Mouse (Mus musculus) forebrain, embryonic 10.5 days (tissue): Measurements from ENCODE around the gene Hoxb1. TPM values are rescaled to one million over a fixed set of nuclear protein-coding genes. Genes with fewer than 3 reads are reported as not detected.

Experiments used
- DNase-seq: peaks from one replicate; pipeline ENCODE4 v3.0.0-alpha.2; 2017; ENCODE audit warnings: low spot score; ENCODE audit errors: extremely low spot score
- H3K27ac ChIP-seq: fragments of 300-500 bp; sonication (generic); 2 replicates; pipeline ENCODE4 v1.5.1; 2016; ENCODE audit warnings: mild to moderate bottlenecking
- H3K27me3 ChIP-seq: fragments of 300-500 bp; sonication (generic); 2 replicates; pipeline ENCODE4 v1.6.1; 2016; ENCODE audit warnings: mild to moderate bottlenecking; ENCODE audit not compliant: poor library complexity, severe bottlenecking
- H3K36me3 ChIP-seq: fragments of 300-500 bp; sonication (generic); replicated peaks from 2 replicates; pipeline ENCODE4 v1.6.1; 2016; ENCODE audit warnings: mild to moderate bottlenecking, moderate library complexity
- H3K4me1 ChIP-seq: fragments of 300-500 bp; sonication (generic); 2 replicates; pipeline ENCODE4 v1.6.1; 2016
- H3K4me3 ChIP-seq: fragments of 300-500 bp; sonication (generic); 2 replicates; pipeline ENCODE4 v1.5.1; 2016; ENCODE audit warnings: mild to moderate bottlenecking, moderate library complexity
- H3K9me3 ChIP-seq: fragments of 300-500 bp; sonication (generic); 2 replicates; pipeline ENCODE4 v1.6.1; 2016; ENCODE audit warnings: mild to moderate bottlenecking, moderate library complexity
- WGBS: fragments of 180-500 bp; shearing (Covaris S2); methylation state at CpG from one replicate; pipeline ENCODE4 v1.1.7; 2016; 5-methylcytosine and 5-hydroxymethylcytosine counted together
- polyA plus RNA-seq: library from polyadenylated mRNA; unstranded; fragments of >200 nt; fragmentation: Nextera tagmentation; extraction: Ambion mirVana; gene quantifications from 2 replicates; pipeline ENCODE4 v1.2.1, GENCODE M21; 2016

Hoxb1 gene
- polyA plus RNA-seq, 1 experiment from 2014 or later = not detected

GRCm38 (mm10) chr11:96338957-96339855 is 26.3 kb upstream of the Hoxb1 start:
- DNase-seq = no peak
- peaks cover 7% of the 10 kb centered on the region for H3K4me1 ChIP-seq
- no peaks in the 10 kb centered on the region for H3K36me3 ChIP-seq
- peaks cover 100% of the 10 kb centered on the region for H3K27me3 ChIP-seq
- H3K4me3 ChIP-seq = no peak overlapping the region
- H3K9me3 ChIP-seq = no peaks in the 10 kb centered on the region
- H3K27ac ChIP-seq = no peak overlapping the region
- 11% methylated on average over 7 of the region's 7 CpGs for WGBS

GRCm38 (mm10) chr11:96340698-96341365 is 24.7 kb upstream of the Hoxb1 start:
- DNase-seq = no peak
- WGBS = under 1% methylated on average over 36 of the region's 36 CpGs
- peaks cover 16% of the 10 kb centered on the region for H3K4me1 ChIP-seq
- no peak overlapping the region for H3K4me3 ChIP-seq
- peaks cover 100% of the 10 kb centered on the region for H3K27me3 ChIP-seq
- H3K36me3 ChIP-seq = no peaks in the 10 kb centered on the region
- H3K9me3 ChIP-seq = no peaks in the 10 kb centered on the region
- no peak overlapping the region for H3K27ac ChIP-seq

GRCm38 (mm10) chr11:96341701-96342575 is 23.6 kb upstream of the Hoxb1 start:
- Histone ChIP-seq H3K9me3 (no peaks in the 10 kb centered on the region), H3K36me3 (no peaks in the 10 kb centered on the region), H3K27me3 (peaks cover 100% of the 10 kb centered on the region), H3K4me3 (no peak overlapping the region), H3K4me1 (peaks cover 19% of the 10 kb centered on the region), H3K27ac (no peak overlapping the region)
- under 1% methylated on average over 40 of the region's 40 CpGs for WGBS
- no peak for DNase-seq

GRCm38 (mm10) chr11:96342576-96342930 is 23.0 kb upstream of the Hoxb1 start:
- 2% methylated on average over 4 of the region's 4 CpGs for WGBS
- DNase-seq = no peak
- Histone ChIP-seq H3K4me3 (no peak overlapping the region), H3K27ac (no peak overlapping the region), H3K27me3 (peaks cover 100% of the 10 kb centered on the region), H3K9me3 (no peaks in the 10 kb centered on the region), H3K36me3 (no peaks in the 10 kb centered on the region), H3K4me1 (peaks cover 19% of the 10 kb centered on the region)

- WGBS = 3% methylated on average over 2 of the region's 2 CpGs
These were observed 22.3 kb upstream of the Hoxb1 start for GRCm38 (mm10) chr11:96343206-96343745.

GRCm38 (mm10) chr11:96344061-96344877 is 21.3 kb upstream of the Hoxb1 start:
- Histone ChIP-seq H3K27me3 (peaks cover 100% of the 10 kb centered on the region), H3K9me3 (no peaks in the 10 kb centered on the region), H3K36me3 (no peaks in the 10 kb centered on the region), H3K4me3 (no peak overlapping the region), H3K4me1 (peaks cover 19% of the 10 kb centered on the region), H3K27ac (no peak overlapping the region)
- 1% methylated on average over 38 of the region's 40 CpGs for WGBS
- DNase-seq = no peak

More at GRCm38 (mm10) chr11:96343206-96343745, 22.3 kb upstream of the Hoxb1 start:
- H3K4me3 ChIP-seq = no peak overlapping the region
- DNase-seq = no peak
- H3K4me1 ChIP-seq = peaks cover 19% of the 10 kb centered on the region
- no peaks in the 10 kb centered on the region for H3K9me3 ChIP-seq
- no peak overlapping the region for H3K27ac ChIP-seq
- H3K36me3 ChIP-seq = no peaks in the 10 kb centered on the region
- H3K27me3 ChIP-seq = peaks cover 100% of the 10 kb centered on the region

GRCm38 (mm10) chr11:96344878-96345159 is 20.7 kb upstream of the Hoxb1 start:
- Histone ChIP-seq H3K4me3 (no peak overlapping the region), H3K27ac (no peak overlapping the region), H3K9me3 (no peaks in the 10 kb centered on the region), H3K36me3 (no peaks in the 10 kb centered on the region), H3K27me3 (peaks cover 100% of the 10 kb centered on the region), H3K4me1 (peaks cover 19% of the 10 kb centered on the region)
- DNase-seq = no peak
- WGBS = 2% methylated on average over 6 of the region's 6 CpGs

GRCm38 (mm10) chr11:96345220-96345892 is 20.2 kb upstream of the Hoxb1 start:
- peak overlapping the region; percentile 22; the same call in 1 of the 2 replicates for H3K4me3 ChIP-seq

GRCm38 (mm10) chr11:96345893-96346806 is 19.4 kb upstream of the Hoxb1 start:
- Histone ChIP-seq H3K4me1 (peaks cover 15% of the 10 kb centered on the region), H3K4me3 (0 out of 2 replicates have a peak overlapping the region, but pooled peaks have one; percentile 22), H3K9me3 (no peaks in the 10 kb centered on the region), H3K27me3 (peaks cover 100% of the 10 kb centered on the region), H3K36me3 (no peaks in the 10 kb centered on the region), H3K27ac (no peak overlapping the region)
- no peak for DNase-seq
- 1% methylated on average over 45 of the region's 45 CpGs for WGBS

More at GRCm38 (mm10) chr11:96345220-96345892, 20.2 kb upstream of the Hoxb1 start:
- no peak for DNase-seq
- H3K27me3 ChIP-seq = peaks cover 100% of the 10 kb centered on the region
- H3K36me3 ChIP-seq = no peaks in the 10 kb centered on the region
- no peaks in the 10 kb centered on the region for H3K9me3 ChIP-seq
- WGBS = 1% methylated on average over 39 of the region's 56 CpGs
- H3K27ac ChIP-seq = no peak overlapping the region
- H3K4me1 ChIP-seq = peaks cover 19% of the 10 kb centered on the region

- WGBS = 5% methylated on average over 5 of the region's 5 CpGs
- Histone ChIP-seq H3K36me3 (no peaks in the 10 kb centered on the region), H3K27ac (no peak overlapping the region), H3K4me1 (peaks cover 18% of the 10 kb centered on the region), H3K4me3 (no peak overlapping the region), H3K9me3 (no peaks in the 10 kb centered on the region), H3K27me3 (peaks cover 100% of the 10 kb centered on the region)
- DNase-seq = no peak
These were observed 18.5 kb upstream of the Hoxb1 start for GRCm38 (mm10) chr11:96346916-96347520.
